Mouse (Mus musculus) adrenal gland, adult 10 weeks (tissue): ENCODE data around the gene Romo1. TPM values are rescaled to one million over a fixed set of nuclear protein-coding genes. Genes with fewer than 3 reads are reported as not detected.

Experiments used
- polyA plus RNA-seq: library from polyadenylated mRNA; stranded (reverse); fragments of 350-450 nt; fragmentation: Illumina TruSeq; extraction: RNeasy Lipid Tissue Mini Kit (QIAGEN cat#74804); gene quantifications from one replicate; pipeline ENCODE4 v1.2.3, GENCODE M21; 2014; ENCODE audit warnings: low read depth, low replicate concordance

Romo1 gene
- polyA plus RNA-seq, result 9.9 TPM

DNA sequence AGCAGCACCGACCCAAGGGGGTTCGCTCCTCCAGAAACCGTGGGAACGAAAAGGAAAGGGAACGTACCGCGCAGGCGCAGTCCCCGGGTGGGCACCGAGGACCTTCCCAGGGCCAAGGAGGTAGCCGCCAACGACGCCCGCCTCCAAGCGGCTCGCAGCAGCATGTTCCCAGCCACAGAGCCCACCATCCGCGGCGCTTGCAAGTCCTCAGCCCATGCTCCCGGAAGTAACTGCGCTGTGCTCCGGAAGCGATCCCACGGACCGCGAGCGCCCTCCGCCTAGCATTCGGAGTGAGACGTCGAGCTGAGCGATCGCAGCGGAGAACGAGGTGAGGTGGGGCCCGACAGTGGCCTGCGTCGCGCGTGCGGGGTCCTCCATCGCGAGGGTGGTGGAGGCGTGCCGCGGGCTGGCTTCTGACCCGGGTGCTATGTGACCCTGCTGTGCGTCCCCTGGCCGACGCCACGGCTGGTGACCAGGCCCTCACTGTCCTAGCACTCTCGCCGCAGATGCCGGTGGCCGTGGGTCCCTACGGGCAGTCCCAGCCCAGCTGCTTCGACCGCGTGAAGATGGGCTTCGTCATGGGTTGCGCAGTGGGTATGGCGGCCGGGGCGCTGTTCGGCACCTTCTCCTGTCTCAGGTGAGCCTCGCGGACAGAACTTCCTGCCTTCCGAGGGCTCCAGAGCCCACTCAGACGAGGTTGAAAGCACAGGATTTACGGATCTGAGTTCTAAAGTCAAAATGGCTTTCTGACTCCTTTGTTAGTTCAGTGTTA is at the start of gene Romo1, which contains the start of gene Nfs1:
Romo1 (plus strand) TSS at position 87 of the 772 bp plus-strand sequence.
Nfs1 (minus strand) TSS at position 234 of the 772 bp plus-strand sequence.

DNA sequence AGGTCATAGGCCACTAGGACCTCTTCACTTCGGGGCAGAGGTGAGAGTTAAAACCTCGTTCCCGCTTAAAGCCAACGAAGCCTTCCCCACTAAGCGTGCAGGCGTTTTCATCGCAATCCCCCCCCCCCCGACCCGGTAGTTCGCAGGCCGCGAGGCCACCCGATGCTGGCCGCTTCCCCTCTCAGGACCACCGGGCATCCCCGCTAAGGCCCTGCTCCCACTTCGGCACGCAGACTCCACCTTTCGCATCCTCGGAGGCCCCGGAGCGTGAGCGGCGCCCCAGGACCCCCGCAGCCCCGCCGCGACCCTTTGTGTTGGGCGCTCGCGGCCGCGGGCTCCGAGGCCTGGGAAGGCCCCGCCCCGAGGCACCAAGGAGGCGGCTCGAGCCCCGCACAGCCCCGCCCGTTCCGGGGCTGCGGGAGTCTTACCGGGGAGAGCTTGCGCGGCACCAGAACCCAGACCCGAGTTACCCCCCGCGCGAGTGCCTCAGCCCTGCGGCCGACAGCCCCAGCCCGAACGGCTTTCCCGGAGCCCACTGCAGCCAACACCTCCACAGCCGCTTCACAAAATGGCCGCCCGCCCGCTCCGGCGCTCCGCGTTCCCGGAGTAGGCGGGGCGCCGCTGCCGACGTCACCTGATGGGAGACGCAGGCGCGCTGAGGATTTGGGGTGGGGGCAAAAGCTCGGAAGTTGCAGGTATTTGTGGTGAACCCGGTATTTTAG is 32.3 kb upstream of the Romo1 start, which contains the start of the genes Cpne1 and Rbm12:
Cpne1 (minus strand) TSS at position 608 of the 722 bp plus-strand sequence.
Rbm12 (minus strand) TSS at position 621 of the 722 bp plus-strand sequence.

DNA sequence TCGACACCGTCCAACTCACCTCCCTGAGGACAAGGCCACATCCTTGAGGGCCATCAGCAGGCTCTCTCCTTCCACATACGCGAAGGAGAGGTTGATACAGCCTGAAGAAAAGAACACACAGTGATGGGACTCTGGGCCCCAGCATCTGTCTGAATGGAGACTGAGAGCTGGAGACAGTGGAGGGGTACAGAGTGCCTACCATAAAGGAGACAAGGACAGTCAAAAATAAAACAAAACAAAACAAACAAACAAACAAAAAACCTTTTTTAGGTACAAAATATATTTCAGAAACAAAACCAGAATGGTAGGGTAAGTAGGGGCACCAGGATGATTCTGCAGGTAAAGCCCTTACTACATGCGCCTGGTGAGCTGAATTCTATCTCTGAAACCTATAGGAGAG is 16.8 kb upstream of the Romo1 start, which contains the start of gene Gm28036:
Gm28036 (minus strand) TSS at position 101 of the 400 bp plus-strand sequence.

DNA sequence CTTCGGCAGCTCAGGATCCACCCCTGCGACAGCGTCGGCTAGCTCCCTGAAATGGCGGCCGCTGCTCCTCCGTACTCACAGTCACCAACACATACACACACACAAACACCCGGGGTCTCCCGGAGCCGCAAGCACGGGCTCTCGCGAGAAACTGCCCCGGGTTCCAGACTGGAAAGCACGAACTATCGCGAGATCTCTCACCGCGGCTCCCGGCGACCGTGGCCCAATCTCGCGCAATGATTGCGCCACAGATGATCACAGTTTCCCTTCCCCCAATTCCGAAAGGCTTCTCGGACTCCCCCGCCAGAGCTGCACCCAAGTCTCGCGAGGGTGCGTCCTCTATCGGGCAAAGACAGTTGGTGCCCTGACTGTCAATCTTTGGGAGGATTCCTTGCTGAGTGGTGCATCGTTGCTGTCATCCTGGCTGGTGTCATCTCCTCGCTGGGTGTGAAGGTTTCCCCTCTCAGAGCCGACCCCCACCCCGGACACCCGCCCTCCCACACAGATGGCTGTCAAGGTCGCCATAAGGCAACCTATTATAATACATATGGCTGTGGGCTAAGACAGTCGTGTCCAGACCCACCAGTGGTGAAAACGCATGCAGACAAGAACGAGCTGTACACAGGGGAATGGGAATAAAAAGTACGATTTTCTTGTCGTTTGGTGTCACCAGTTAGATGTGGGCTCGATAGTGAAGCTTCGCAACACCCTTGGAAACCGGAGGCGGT is 36.4 kb downstream of the Romo1 start, which contains the start of gene Rbm39:
Rbm39 (minus strand) TSS at position 145 of the 728 bp plus-strand sequence.

Other genes with a start within 250 kb of the Romo1 start
- 74.9 TPM for gene Uqcc1, start 213.7 kb upstream of the Romo1 start, polyA plus RNA-seq
- gene Gm15557, start 203.3 kb upstream of the Romo1 start, polyA plus RNA-seq, result not detected
- not detected for gene Gdf5, start 198.7 kb upstream of the Romo1 start, polyA plus RNA-seq
- gene Cep250, start 187.6 kb upstream of the Romo1 start, polyA plus RNA-seq, result 1.1 TPM
- gene 6430550D23Rik, start 136.1 kb upstream of the Romo1 start, polyA plus RNA-seq, result 0.64 TPM
- 23.6 TPM for gene Ergic3, start 136.0 kb upstream of the Romo1 start, polyA plus RNA-seq
- gene Fer1l4, start 91.1 kb upstream of the Romo1 start, polyA plus RNA-seq, result not detected
- gene Spag4, start 78.9 kb upstream of the Romo1 start, polyA plus RNA-seq, result 0.12 TPM
- gene Cpne1, start 32.1 kb upstream of the Romo1 start, polyA plus RNA-seq, result 68.5 TPM
- gene Rbm12, start 32.1 kb upstream of the Romo1 start, polyA plus RNA-seq, result 20.1 TPM
- 14.5 TPM for gene Gm28036, start 16.9 kb upstream of the Romo1 start, polyA plus RNA-seq
- gene Nfs1, start 147 bp downstream of the Romo1 start, polyA plus RNA-seq, result 130 TPM
- 715 TPM for gene Rbm39, start 36.2 kb downstream of the Romo1 start, polyA plus RNA-seq
- 50.4 TPM for gene Phf20, start 52.4 kb downstream of the Romo1 start, polyA plus RNA-seq
- 0.82 TPM for gene Cnbd2, start 168.3 kb downstream of the Romo1 start, polyA plus RNA-seq
- not detected for gene Scand1, start 168.7 kb downstream of the Romo1 start, polyA plus RNA-seq